Mouse (Mus musculus) liver, postnatal 0 days (tissue): ENCODE data around the gene Noxred1.

Source experiments
- CTCF ChIP-seq: sonication (generic); IDR thresholded peaks from 2 replicates; pipeline ENCODE4 v1.5.1; 2016; ENCODE audit warnings: antibody characterized with exemption, low read depth
- EP300 ChIP-seq: IDR thresholded peaks from 2 replicates; pipeline ENCODE4 v1.6.1; 2016; ENCODE audit warnings: antibody characterized with exemption, low read depth, mild to moderate bottlenecking

DNA sequence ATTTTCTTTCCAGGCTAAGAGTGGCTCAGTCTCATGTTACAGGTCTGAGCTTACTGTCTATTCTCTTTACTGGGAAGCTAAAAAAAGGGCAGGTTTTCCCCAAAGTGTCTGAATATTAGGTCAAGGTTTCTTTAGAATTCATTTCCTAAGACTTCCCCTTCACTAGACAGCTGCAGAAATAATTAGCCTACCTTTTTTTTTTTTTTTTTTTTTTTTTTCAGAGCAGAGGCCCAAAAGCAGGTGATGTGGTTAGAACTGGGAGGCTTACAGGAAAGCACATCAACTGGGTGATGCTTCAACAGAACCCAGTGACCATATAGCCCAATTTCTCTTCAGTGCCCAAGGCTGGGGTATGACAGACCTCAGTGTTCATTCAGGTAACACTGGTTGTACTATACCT, 42.2 kb downstream of the Noxred1 start:
- TF ChIP-seq CTCF (no peak), EP300 (no peak)
